Mouse (Mus musculus): Measurements from ENCODE around the gene Vsig10l. TPM values are rescaled to one million over a fixed set of nuclear protein-coding genes. Genes with fewer than 3 reads are reported as not detected.

The Vsig10l gene
- total RNA-seq, 2 experiments from 2014 or later = 4.3 to 10.4 TPM

DNA sequence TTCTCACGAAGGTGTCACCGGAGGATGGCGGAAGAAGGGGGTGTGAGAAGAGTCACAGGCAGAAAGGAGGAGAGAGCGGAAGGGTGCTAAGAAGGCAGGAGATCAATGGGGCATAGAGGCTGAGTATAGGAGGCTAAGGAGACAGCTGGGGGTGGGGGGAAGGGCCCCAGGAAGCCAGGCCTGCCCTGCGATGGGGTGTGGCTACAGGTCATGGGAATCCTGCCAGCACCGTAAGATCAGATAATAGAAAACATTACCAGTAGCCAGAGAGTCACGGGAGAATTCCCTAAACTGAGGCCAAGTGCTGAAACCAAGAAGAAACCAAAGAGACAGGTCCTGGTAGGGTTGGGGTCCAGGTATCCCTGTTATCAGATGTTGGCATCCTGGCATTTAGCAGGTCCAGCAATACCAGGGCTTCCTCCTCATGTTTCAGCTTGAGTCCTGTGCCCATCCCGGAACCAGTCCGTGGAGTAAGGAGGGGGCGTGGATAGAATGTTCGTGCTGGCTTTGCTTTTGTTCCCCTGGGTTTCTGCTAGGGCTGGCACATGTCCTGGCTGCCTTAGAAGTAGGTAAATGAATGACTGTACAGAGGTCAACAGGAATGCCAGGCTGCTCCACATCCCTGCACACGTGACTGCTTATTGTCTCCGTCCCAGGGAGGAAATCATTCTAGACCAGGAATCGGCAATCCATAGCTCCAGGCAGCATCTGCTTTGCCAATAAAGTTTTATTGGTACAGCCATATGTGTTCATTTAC, 9.2 kb upstream of the Vsig10l start:
- no peak for ATAC-seq (replicated peaks; ENCODE audit: poor library complexity, severe bottlenecking)

GRCm38 (mm10) chr7:43454371-43454770, 8.6 kb upstream of the Vsig10l start:
- no peak for ATAC-seq (replicated peaks; ENCODE audit: poor library complexity, severe bottlenecking)

GRCm38 (mm10) chr7:43463976-43464375, 1.0 kb downstream of the Vsig10l start:
- ATAC-seq (replicated peaks; ENCODE audit: poor library complexity, severe bottlenecking) = no peak

- ATAC-seq (replicated peaks; ENCODE audit: poor library complexity, severe bottlenecking) = peak; percentile 16
These were observed 2.0 kb downstream of the Vsig10l start for GRCm38 (mm10) chr7:43464864-43465343.

DNA sequence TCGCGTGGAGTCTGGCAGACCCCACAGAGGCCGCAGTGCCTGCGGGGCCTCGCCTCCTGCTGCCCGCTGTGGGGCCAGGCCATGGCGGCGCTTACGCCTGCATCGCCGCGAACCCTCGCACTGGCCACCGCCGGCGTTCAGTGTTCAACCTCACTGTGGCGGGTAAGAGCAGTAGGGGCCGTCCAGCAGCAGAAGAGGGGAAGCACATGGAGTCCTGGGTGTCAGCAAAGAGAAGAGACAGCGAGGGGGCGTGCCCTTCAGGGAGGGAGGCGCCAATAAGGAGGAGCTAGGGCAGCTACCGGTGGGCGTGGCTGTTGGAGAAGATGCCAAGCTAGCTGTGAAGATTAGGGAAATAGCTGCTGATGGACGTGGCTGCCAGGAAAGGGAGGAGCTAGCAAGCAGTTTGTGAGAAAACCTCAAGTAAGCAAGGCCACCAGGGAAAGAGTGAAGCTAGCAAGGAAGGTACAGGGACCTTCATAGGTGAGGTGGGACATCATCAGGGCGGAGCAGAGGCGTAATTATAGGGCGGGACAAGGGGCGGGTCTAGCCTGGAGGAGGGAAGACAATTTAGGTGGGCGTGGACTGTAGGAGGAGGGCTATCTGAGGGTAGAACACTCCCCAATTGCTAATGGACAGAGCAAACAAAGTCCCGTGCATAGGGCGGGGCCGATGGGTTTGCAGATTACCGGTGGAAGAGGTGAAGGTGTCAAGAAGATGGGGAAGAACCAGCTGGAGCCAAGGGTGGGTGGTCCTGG, 2.6 kb downstream of the Vsig10l start:
- ATAC-seq (replicated peaks; ENCODE audit: poor library complexity, severe bottlenecking) = peak; percentile 78

DNA sequence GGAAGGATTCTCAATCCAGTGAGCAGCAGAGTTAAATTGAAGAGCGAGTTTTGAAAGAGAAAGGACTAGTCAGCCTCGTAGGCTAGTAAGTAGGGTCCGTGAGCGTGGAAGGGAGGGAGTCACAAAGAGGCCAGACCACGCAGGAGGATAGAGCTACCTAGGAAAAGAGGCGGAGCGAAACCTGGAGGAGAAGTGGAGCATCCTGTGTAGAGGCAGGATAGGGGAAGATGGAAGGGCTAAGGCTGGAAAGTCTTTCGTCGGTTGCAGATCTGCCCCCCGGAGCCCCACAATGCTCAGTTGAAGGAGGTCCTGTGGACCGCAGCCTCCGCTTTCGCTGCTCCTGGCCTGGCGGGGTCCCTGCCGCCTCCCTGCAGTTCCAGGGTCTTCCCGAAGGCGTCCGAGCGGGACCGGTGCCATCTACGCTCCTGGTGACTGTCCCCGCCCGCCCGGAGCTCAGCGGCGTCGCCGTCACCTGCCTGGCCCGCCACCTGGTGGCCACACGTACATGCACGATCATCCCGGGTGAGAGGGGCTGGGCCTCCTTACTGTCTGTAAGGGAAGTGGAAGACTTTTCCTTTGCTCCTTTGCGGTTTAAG, 3.2 kb downstream of the Vsig10l start:
- peak; percentile 62 for ATAC-seq (replicated peaks; ENCODE audit: poor library complexity, severe bottlenecking)

GRCm38 (mm10) chr7:43470373-43470772, 7.4 kb downstream of the Vsig10l start:
- no peak for ATAC-seq (replicated peaks; ENCODE audit: poor library complexity, severe bottlenecking)

- peak; percentile 54 for ATAC-seq (replicated peaks; ENCODE audit: poor library complexity, severe bottlenecking)
These were observed 12.8 kb downstream of the Vsig10l start for GRCm38 (mm10) chr7:43475706-43476105.

GRCm38 (mm10) chr7:43476376-43476775, 13.4 kb downstream of the Vsig10l start:
- ATAC-seq (replicated peaks; ENCODE audit: poor library complexity, severe bottlenecking) = no peak

DNA sequence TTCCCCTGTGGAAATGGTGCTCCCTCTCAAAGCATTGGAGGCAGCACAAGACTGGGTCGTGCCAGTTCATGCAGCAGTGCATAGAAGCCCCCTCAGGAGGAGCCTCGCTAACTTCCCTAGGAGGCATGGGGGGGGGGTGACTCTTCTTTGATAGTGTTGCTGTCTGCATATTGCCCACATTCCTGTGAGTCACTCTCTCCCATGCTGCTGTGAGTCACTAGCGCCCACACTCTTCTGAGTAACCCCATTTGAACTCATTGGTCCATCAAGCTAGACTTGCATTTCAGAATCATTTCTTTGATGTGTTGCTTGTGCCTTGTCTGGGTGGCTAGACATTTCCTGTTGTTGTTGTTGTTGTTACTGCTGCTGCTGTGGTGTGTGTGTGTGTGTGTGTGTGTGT, 18.2 kb downstream of the Vsig10l start:
- no peak for ATAC-seq (replicated peaks; ENCODE audit: poor library complexity, severe bottlenecking)

- ATAC-seq (replicated peaks; ENCODE audit: poor library complexity, severe bottlenecking) = no peak
These were observed 19.3 kb downstream of the Vsig10l start for GRCm38 (mm10) chr7:43482090-43482716.

GRCm38 (mm10) chr7:43483236-43483635, 20.3 kb downstream of the Vsig10l start:
- peak; percentile 68 for ATAC-seq (replicated peaks; ENCODE audit: poor library complexity, severe bottlenecking)

DNA sequence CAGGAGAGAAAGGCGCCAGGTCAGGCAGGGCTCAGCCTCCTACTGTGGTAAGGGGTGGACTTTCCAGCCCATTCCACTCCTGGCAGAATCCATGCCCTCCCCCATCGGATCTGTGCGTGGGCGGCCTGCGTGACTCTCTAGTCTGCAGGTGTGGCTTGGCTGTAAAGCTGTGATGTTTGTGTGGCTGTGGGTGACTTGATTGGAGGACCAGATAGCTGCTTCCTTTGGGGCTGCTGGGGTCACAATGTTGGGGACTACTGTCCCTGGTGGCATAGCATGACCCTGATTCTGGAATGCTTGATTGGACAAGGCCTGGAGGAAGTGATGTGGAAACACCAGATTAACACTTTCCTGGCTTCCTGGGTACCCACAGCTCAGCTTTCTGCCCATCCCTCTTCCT, 25.7 kb downstream of the Vsig10l start:
- no peak for ATAC-seq (replicated peaks; ENCODE audit: poor library complexity, severe bottlenecking)

GRCm38 (mm10) chr7:43489631-43490125, 26.7 kb downstream of the Vsig10l start, which contains the start of gene Iglon5:
TSS of gene Iglon5 (minus strand) at chr7:43490075.
- no peak for ATAC-seq (replicated peaks; ENCODE audit: poor library complexity, severe bottlenecking)

- no peak for ATAC-seq (replicated peaks; ENCODE audit: poor library complexity, severe bottlenecking)
These were observed 27.2 kb downstream of the Vsig10l start for GRCm38 (mm10) chr7:43490182-43490584.

- no peak for ATAC-seq (replicated peaks; ENCODE audit: poor library complexity, severe bottlenecking)
These were observed 27.9 kb downstream of the Vsig10l start for GRCm38 (mm10) chr7:43490861-43491260.

GRCm38 (mm10) chr7:43495343-43496021, 32.5 kb downstream of the Vsig10l start:
- peak; percentile 86 for ATAC-seq (replicated peaks; ENCODE audit: poor library complexity, severe bottlenecking)

- peak; percentile 78 for ATAC-seq (replicated peaks; ENCODE audit: poor library complexity, severe bottlenecking)
These were observed 48.9 kb downstream of the Vsig10l start for GRCm38 (mm10) chr7:43511707-43512478.

DNA sequence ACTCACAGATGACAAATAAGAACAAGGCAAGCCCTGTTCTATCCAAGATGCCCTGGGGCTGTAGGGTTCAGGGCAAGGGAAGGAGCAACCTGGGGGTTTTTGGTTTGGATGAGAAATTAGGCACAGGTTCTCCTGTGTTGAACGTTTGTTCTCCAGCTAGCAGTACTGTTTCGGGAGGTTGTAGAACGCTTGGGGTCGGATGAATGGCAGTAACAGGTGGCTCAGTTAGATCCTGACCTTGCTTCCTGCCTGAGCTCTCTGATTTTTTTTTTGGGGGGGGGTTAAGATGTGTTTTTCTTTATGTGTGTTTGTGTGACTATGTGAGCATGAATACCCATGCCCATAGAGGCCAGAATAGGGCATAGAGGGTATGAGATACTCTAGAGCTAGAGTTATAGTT, 49.6 kb downstream of the Vsig10l start:
- no peak for ATAC-seq (replicated peaks; ENCODE audit: poor library complexity, severe bottlenecking)
